Mouse (Mus musculus) urinary bladder, adult 18-20 months (tissue): ENCODE measurements at regions not wholly inside any gene's neighbourhood (a gene's known extent, or its start where the extent isn't known, plus 50 kb on each side); places are given as distances from the start of the nearest gene placed in this dataset.

Source experiments
- DNase-seq, 2 experiments: peaks; one replicate each; pipeline ENCODE4 v3.0.0; 2022; ENCODE audit warnings: low spot score in 2 of 2, mixed read lengths in 2 of 2

DNA sequence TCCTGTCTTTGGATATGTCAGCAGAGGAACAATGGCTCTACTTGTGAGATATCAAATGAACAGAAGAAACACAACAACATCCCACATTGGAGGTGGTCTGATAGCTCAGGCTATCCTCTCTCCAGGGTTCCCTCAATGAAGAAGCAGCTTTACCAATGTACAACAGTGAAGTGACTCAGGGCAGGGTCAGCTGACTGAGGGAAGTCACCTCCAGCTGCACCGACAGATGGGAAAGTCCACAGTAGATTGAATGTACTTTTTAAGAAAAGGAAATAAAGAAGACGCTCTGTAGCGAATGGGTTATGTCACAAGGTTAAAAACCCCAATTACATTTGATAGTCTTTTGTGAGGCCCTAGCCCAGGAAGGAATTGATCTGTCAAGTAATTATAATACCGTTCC is 62.6 kb upstream of the Tnfaip3 start:
- no peak for DNase-seq

DNA sequence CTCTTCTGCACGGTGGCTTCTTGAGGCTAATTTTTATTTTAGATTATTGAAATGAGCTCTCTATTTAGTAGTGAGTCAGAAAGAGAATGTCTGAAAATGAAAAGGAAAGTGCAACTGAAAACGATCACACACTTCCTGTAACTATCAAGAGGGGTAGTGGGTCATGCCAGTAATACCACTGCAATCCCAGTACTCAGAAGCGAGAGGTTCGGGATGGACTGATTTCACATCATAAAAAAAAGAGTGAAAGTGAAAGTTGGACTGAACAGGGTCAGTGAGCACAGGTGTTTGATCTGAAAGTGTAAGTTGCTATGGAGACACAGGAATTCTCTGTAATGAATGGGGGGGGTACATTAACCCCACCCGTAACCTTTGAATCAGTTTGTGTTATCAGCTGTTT is 52.9 kb upstream of the Tnfaip3 start:
- DNase-seq: no peak

DNA sequence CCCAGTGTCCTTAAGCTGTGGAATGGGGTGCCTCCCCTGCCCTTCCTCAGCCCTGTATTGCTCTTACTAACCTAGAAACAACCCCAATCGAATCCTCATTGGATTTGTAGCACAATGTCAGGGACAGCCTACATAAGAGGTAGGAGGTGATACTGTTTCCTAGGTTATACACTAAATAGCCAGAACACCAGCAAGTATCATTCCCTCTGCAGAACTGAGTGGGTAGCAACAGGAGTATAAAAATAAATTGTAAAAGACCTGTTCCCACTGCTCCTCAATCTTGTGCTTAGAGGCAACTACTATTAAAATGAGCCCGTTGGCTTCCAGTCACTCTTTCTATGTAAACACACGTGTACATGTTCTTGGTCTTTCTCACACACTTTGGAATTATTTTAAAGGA is 52.2 kb upstream of the Tnfaip3 start:
- DNase-seq: no peak

DNA sequence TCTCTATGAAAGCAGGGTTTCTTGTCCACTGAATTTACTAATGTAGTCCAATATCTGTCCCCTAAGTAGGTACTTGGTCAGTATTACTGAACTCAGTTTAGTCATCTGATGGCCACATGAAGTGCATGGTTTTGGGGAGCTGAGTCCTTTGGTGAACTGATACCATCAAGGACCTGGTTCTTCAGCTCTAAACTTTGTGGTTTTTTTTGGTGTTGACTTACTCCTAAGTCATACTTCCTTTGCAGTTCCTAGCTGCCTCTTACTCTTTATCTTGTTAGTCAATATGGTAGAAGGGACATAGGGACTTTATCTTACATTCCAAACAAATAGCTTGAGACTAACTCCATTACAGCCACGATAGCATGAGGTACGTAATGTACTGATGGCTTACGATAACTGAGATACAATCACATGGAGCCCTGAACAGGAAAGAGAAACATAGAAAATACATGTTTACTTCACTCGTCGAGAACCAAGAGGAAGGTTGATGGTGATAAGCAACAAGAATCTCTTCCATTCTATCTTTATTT is 51.4 kb upstream of the Tnfaip3 start:
- no peak for DNase-seq
